11 mouse cellular contexts compared by ENCODE assay signal in the genomic region with DNA sequence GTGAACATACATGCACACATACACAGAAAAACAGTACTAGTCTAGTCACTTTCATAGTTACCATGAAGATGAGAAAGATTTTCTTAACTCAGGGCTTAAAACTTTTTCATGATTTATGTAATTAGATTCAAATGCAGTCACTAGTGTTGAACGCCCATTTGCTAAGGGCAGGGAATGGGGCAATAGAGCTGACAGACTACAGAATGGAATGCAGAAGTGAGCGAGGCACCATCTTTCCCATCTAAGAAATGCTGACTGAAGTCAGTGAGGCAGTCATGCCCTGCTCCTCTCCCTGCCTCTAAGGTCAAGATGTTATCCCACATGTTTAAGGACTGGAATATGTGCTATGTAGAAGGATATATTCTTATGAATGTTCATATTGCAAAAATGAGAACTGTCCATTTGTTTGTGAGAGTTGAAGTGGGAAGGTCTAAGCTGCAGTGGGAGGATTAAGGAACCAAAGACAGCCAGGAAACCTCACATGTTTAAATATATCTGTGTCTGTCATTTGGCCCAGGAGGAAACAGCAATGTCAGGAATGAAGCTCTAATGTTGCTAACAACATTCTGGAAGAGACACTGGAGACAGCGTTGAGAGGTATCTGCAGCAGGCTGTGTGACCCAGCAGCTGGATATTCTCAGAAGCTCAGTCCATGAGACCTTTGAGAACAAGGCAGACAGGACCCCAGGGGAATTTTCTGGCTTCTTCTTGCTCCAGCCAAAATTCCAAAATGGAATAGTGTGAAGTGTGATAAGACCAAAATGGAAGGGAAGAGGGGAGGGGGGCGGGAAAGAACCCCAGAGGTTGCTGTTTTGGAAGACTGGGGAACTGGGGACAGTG.
DNase-seq lines count a peak whose midpoint lies in the region; ATAC-seq and TF ChIP-seq lines count a peak whose summit lies in the region.
"Had no signal": no experiment of that assay in that cellular context is flagged by ENCODE, and none has a peak within 500 bp of the region (broad histone marks: within the 10 kb centered on the region; RNA-seq: fewer than 3 reads in every experiment).

No protein-coding gene starts in this region.

- H3K9me3 ChIP-seq in lung, embryonic 15.5 days, result no peaks in the 10 kb centered on the region
- H3K9me3 ChIP-seq in intestine, embryonic 15.5 days, result no peaks in the 10 kb centered on the region
- no peaks in the 10 kb centered on the region for H3K9me3 ChIP-seq in liver, postnatal 0 days (ENCODE audit: low read length)
- no peaks in the 10 kb centered on the region for H3K9me3 ChIP-seq in forebrain, postnatal 0 days (ENCODE audit: low read length)

- 56% methylated on average over 4 of the region's 4 CpGs for WGBS in lung, embryonic 15.5 days
- 59% methylated on average over 4 of the region's 4 CpGs for WGBS in intestine, embryonic 15.5 days
- WGBS in liver, postnatal 0 days (ENCODE audit: insufficient replicate concordance), result 56% methylated on average over 4 of the region's 4 CpGs
- WGBS in forebrain, postnatal 0 days, result 88% methylated on average over 4 of the region's 4 CpGs

- H3K4me2 ChIP-seq in lung, embryonic 15.5 days, result no peak overlapping the region
- H3K4me2 ChIP-seq in intestine, embryonic 15.5 days (replicated peaks), result no peak overlapping the region
- no peak overlapping the region for H3K4me2 ChIP-seq in liver, postnatal 0 days (ENCODE audit: low read depth, low read length)
- H3K4me2 ChIP-seq in forebrain, postnatal 0 days (ENCODE audit: low read depth), result no peak overlapping the region

- no peak overlapping the region for H3K4me3 ChIP-seq in lung, embryonic 15.5 days
- no peak overlapping the region for H3K4me3 ChIP-seq in intestine, embryonic 15.5 days (replicated peaks)
- H3K4me3 ChIP-seq in liver, postnatal 0 days (ENCODE audit: low read depth, low read length), result no peak overlapping the region
- no peak overlapping the region for H3K4me3 ChIP-seq in forebrain, postnatal 0 days (ENCODE audit: low read depth, low read length)

- H3K9ac ChIP-seq in lung, embryonic 15.5 days, result no peak overlapping the region
- no peak overlapping the region for H3K9ac ChIP-seq in intestine, embryonic 15.5 days
- no peak overlapping the region for H3K9ac ChIP-seq in liver, postnatal 0 days (replicated peaks)
- no peak overlapping the region for H3K9ac ChIP-seq in forebrain, postnatal 0 days

- TF ChIP-seq CTCF in liver, postnatal 0 days (IDR thresholded peaks at IDR 0.05; ENCODE audit: low read depth), result no peak
- no peak for TF ChIP-seq CTCF in forebrain, postnatal 0 days (IDR thresholded peaks at IDR 0.05; ENCODE audit: low read depth)

- no peak for DNase-seq in lung, postnatal 14 days
- no peak for DNase-seq in liver, postnatal 0 days
- no peak for DNase-seq in right cerebral cortex, adult 18-20 months
- DNase-seq in forebrain, postnatal 0 days, result no peak
- DNase-seq in spleen, postnatal 14 days (ENCODE audit: low spot score in 2 of 2), result no peak
- no peak for DNase-seq in cerebellum, adult 11 months
- DNase-seq: cerebellum, postnatal 14 days; layer of hippocampus, postnatal 36 days; right cerebral cortex, postnatal 25 days had no signal

- H3K27me3 ChIP-seq in lung, embryonic 15.5 days, result no peaks in the 10 kb centered on the region
- no peaks in the 10 kb centered on the region for H3K27me3 ChIP-seq in intestine, embryonic 15.5 days (replicated peaks)
- no peaks in the 10 kb centered on the region for H3K27me3 ChIP-seq in liver, postnatal 0 days (ENCODE audit: insufficient read depth, low read length)
- H3K27me3 ChIP-seq in forebrain, postnatal 0 days (ENCODE audit: insufficient read depth, low read length), result no peaks in the 10 kb centered on the region

- ATAC-seq in lung, embryonic 15.5 days (ENCODE audit: borderline replicate concordance, extremely low read depth, low FRiP score, low TSS enrichment), result peak; percentile 92
- peak; percentile 61; the same call in 1 of the 2 replicates for ATAC-seq in intestine, embryonic 15.5 days
- no peak for ATAC-seq in liver, postnatal 0 days
- no peak for ATAC-seq in forebrain, postnatal 0 days

- H3K27ac ChIP-seq in lung, embryonic 15.5 days, result peak overlapping the region; percentile 78
- H3K27ac ChIP-seq in intestine, embryonic 15.5 days, result no peak overlapping the region
- peak overlapping the region; percentile 48; the same call in 1 of the 2 replicates for H3K27ac ChIP-seq in liver, postnatal 0 days (ENCODE audit: low read depth)
- H3K27ac ChIP-seq in forebrain, postnatal 0 days (ENCODE audit: low read depth, low read length), result no peak overlapping the region

- peaks cover 20% of the 10 kb centered on the region for H3K4me1 ChIP-seq in lung, embryonic 15.5 days
- H3K4me1 ChIP-seq in intestine, embryonic 15.5 days (replicated peaks), result peaks cover 3% of the 10 kb centered on the region; the same call in 1 of the 2 replicates
- H3K4me1 ChIP-seq in liver, postnatal 0 days (ENCODE audit: insufficient read depth), result peaks cover 4% of the 10 kb centered on the region
- H3K4me1 ChIP-seq in forebrain, postnatal 0 days (ENCODE audit: insufficient read depth), result no peaks in the 10 kb centered on the region

- TF ChIP-seq EP300 in liver, postnatal 0 days (IDR thresholded peaks at IDR 0.05; ENCODE audit: low read depth), result no peak

- H3K36me3 ChIP-seq in lung, embryonic 15.5 days, result no peaks in the 10 kb centered on the region
- no peaks in the 10 kb centered on the region for H3K36me3 ChIP-seq in intestine, embryonic 15.5 days
- no peaks in the 10 kb centered on the region for H3K36me3 ChIP-seq in liver, postnatal 0 days (replicated peaks; ENCODE audit: insufficient read depth, low read length)
- no peaks in the 10 kb centered on the region for H3K36me3 ChIP-seq in forebrain, postnatal 0 days (ENCODE audit: insufficient read depth)

Comparison
In these comparisons a context has a peak if more than half of its experiments do, and no peak if none do; other contexts are left out.
1. ATAC-seq: peak in lung, embryonic 15.5 days (single experiment) and intestine, embryonic 15.5 days (single experiment); none in liver, postnatal 0 days (single experiment) and forebrain, postnatal 0 days (single experiment).
2. H3K27ac ChIP-seq: peak in lung, embryonic 15.5 days (single experiment) and liver, postnatal 0 days (single experiment); none in intestine, embryonic 15.5 days (single experiment) and forebrain, postnatal 0 days (single experiment).